Mouse (Mus musculus): ENCODE data around the gene Ppp1r12c.
"Not testable (repeated sequence)": the region's sequence is repeated elsewhere in the genome, so short reads cannot be mapped to it uniquely, and the experiment has no call there.

DNA sequence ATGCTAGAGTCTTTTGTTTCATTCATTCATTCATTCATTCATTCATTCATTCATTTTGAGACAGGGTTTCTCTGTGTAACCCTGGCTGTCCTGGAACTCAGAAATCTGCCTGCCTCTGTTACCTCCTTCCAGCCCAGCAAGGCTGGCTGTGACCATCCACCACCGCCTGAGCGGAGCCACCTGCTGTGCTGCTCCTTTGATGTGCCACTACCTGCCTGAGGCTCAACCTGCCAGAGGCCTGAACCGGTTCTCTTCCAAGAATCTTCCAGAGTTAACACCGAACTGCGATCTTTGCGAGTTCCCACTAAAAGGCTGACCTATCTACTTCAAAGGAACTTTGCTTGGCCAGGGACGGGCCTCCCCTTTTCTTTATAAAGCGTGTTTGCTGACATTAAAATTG is 28.7 kb upstream of the Ppp1r12c start:
- TF ChIP-seq CTCF (IDR thresholded peaks at IDR 0.05; ENCODE audit: low read depth, low read length); POLR2A (IDR thresholded peaks at IDR 0.05; ENCODE audit: extremely low read depth, insufficient read depth, low read length): not testable (repeated sequence)
